Mouse (Mus musculus) liver, adult (tissue): ENCODE results near the gene Actbl2.

Experiments used
- GATA4 ChIP-seq: IDR thresholded peaks from 2 replicates; pipeline ENCODE4 v1.6.1; 2014; ENCODE audit warnings: mild to moderate bottlenecking, low read length; ENCODE audit not compliant: insufficient replicate concordance

Actbl2 gene

DNA sequence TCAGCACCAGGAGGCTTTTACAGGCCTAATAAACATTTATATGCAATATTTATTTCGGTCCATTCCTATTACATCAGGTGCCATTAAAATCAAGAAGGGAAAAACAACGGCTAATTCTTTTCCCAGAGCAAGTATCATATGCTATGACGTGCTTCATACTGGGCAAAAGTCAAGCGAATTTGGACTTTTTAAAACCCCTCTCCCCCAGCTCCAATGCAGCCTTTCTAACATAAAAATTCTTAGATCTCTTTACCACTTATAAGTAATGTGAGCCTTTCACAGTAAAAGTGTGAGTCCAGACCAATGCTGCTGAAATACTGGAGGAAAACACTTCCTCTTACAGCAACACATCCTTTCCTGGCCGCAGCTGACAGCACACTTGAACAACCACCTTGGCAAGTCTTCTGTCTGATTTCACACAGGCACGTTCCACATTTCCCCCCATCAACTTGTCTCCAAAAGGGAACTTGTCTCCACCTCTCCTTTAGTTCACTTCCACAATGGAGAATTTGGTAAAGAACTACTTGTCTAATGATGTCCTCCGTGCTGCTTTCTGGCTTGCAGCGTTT lies 44.4 kb downstream of the Actbl2 start:
- TF ChIP-seq GATA4 = no peak

DNA sequence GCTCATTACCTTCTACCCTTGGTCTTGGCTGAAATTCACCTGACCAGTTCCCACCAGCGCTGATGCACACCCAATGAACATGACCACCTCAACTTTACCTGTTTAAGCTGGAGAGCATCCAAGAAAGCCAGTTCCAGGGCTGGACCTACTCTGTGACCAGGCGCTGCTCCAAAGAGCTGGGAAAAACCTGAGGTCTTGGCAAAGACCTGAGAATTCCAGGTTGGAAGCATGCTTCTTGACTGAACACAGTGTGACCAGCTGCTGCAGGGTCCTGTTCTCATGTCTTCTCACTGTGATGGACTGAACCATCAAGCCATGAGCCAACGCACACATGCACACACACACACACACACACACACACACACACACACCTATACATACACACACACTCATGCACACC lies 46.0 kb downstream of the Actbl2 start:
- no peak for TF ChIP-seq GATA4

DNA sequence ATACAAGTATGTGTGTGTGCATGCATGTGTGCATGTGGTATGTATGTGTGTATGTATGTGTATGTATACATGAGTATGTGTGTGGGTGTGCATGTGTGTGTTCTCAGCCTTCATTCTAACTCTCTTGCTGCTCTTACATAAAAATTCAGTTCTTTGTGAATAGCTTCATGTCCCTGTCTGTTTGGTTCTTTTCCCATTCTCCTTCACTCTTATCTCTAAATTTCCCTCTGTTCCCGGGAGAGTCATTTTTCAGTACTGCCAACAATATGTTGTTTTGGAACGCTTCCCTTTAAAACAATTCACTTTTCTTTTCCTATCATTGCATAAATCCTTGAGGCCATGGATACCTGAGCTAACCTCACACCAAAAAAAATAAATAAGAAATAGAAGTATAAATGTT lies 46.6 kb downstream of the Actbl2 start:
- TF ChIP-seq GATA4 = no peak

DNA sequence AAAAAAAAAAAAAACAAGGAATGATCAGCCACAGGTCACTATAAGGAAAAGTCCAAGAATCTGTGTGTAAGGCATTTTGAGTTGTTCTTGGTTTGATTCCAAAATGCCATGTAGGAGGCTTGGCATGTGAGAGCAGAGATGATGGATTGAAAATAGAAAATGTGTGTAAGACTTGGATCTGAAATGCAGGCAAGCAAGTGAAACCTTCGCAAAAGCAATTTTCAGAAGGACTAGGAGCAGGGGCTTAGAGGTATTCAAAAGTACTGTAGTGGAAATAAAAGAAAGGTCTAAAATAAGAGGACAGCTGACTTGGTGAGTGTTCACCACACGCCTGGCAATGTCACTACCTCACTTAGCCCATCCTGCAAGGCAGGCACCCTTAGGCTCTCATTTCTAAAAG lies 49.4 kb downstream of the Actbl2 start:
- TF ChIP-seq GATA4 = no peak

- TF ChIP-seq GATA4 = no peak
Observed at GRCm38 (mm10) chr13:111304736-111305135, 49.9 kb downstream of the Actbl2 start.
